25 mouse cellular contexts compared by ENCODE assay signal in the genomic region with DNA sequence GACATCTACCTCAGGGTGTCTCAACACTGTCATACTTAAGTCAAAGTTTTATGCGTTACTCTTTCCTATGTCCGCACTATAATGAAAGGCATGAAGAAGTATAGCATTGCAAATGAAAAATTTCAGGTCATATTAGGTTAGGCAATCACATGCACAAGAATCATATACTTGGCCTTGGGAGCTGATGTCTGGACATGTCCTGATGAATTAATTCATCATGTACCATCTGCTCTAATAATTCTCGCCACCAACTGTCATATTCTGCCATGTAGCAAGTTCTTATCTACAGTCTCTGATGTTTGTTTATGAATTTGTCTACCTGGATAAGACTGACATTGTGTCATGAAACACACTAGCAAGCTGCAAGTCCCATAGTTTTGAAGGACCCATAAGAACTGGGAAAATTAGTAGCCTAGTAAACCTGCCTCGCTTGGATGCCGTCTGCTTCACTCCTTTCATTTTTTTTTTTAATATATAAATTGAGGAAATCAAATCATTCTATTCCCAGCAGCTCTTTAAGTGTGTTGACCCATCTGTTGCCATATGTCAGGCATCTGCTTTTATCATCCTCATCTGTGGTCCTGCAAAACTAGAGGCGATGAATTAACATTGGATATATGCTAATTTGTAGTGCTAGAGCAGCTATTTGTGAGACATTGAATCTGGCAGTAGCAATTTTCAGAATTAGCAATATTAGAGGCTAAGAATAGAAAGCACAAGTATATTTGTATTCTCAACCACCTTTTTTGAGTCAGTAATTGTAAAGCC. TPM values are rescaled to one million over a fixed set of nuclear protein-coding genes. Genes with fewer than 3 reads are reported as not detected.
DNase-seq lines count a peak whose midpoint lies in the region; ATAC-seq and TF ChIP-seq lines count a peak whose summit lies in the region.
"Had no signal": no experiment of that assay in that cellular context is flagged by ENCODE, and none has a peak within 500 bp of the region (broad histone marks: within the 10 kb centered on the region; RNA-seq: fewer than 3 reads in every experiment).

No protein-coding gene starts in this region.

- WGBS in hindbrain, embryonic 14.5 days: 66% methylated on average over 6 of the region's 6 CpGs
- WGBS in hindbrain, embryonic 13.5 days: 69% methylated on average over 6 of the region's 6 CpGs
- WGBS in midbrain, postnatal 0 days: 83% methylated on average over 6 of the region's 6 CpGs
- 92% methylated on average over 6 of the region's 6 CpGs for WGBS in midbrain, embryonic 10.5 days

- no peaks in the 10 kb centered on the region for H3K4me1 ChIP-seq in hindbrain, embryonic 14.5 days (replicated peaks; ENCODE audit: control insufficient read depth, insufficient read depth, low read length)
- peaks cover 3% of the 10 kb centered on the region; the same call in 1 of the 2 replicates for H3K4me1 ChIP-seq in hindbrain, embryonic 13.5 days (replicated peaks)
- no peaks in the 10 kb centered on the region for H3K4me1 ChIP-seq in midbrain, postnatal 0 days (ENCODE audit: insufficient read depth, low read length)
- no peaks in the 10 kb centered on the region for H3K4me1 ChIP-seq in midbrain, embryonic 10.5 days
- H3K4me1 ChIP-seq: heart, embryonic 15.5 days; limb, embryonic 10.5 days; midbrain, embryonic 12.5 days had no signal

- no peak for TF ChIP-seq CTCF in midbrain, postnatal 0 days (IDR thresholded peaks at IDR 0.05)
- TF ChIP-seq CTCF in layer of hippocampus, adult 2 months (conservative IDR thresholded peaks at IDR 0.05): no peak

- no peaks in the 10 kb centered on the region for H3K27me3 ChIP-seq in hindbrain, embryonic 14.5 days (ENCODE audit: control insufficient read depth, insufficient read depth, low read length)
- no peaks in the 10 kb centered on the region for H3K27me3 ChIP-seq in hindbrain, embryonic 13.5 days
- H3K27me3 ChIP-seq in midbrain, postnatal 0 days (ENCODE audit: insufficient read depth, low read length): no peaks in the 10 kb centered on the region
- no peaks in the 10 kb centered on the region for H3K27me3 ChIP-seq in midbrain, embryonic 10.5 days (ENCODE audit: low read depth, poor library complexity, severe bottlenecking)
- H3K27me3 ChIP-seq: CH12.LX; heart, embryonic 15.5 days; midbrain, embryonic 12.5 days had no signal

- ATAC-seq in hindbrain, embryonic 14.5 days (ENCODE audit: low FRiP score): no peak
- ATAC-seq in hindbrain, embryonic 13.5 days (ENCODE audit: low FRiP score): no peak
- ATAC-seq in midbrain, postnatal 0 days (ENCODE audit: low FRiP score): no peak
- ATAC-seq: liver, postnatal 0 days had no signal

- no peak overlapping the region for H3K4me3 ChIP-seq in hindbrain, embryonic 14.5 days (replicated peaks; ENCODE audit: low read length)
- no peak overlapping the region for H3K4me3 ChIP-seq in hindbrain, embryonic 13.5 days
- H3K4me3 ChIP-seq in midbrain, postnatal 0 days (ENCODE audit: low read depth, low read length): no peak overlapping the region
- no peak overlapping the region for H3K4me3 ChIP-seq in midbrain, embryonic 10.5 days
- H3K4me3 ChIP-seq in layer of hippocampus, adult 2 months: no peak overlapping the region
- H3K4me3 ChIP-seq: heart, embryonic 15.5 days; limb, embryonic 10.5 days; midbrain, embryonic 12.5 days had no signal

- no peaks in the 10 kb centered on the region for H3K36me3 ChIP-seq in hindbrain, embryonic 14.5 days (replicated peaks; ENCODE audit: control insufficient read depth, insufficient read depth)
- no peaks in the 10 kb centered on the region for H3K36me3 ChIP-seq in hindbrain, embryonic 13.5 days
- no peaks in the 10 kb centered on the region for H3K36me3 ChIP-seq in midbrain, postnatal 0 days (ENCODE audit: insufficient read depth, low read length)
- no peaks in the 10 kb centered on the region for H3K36me3 ChIP-seq in midbrain, embryonic 10.5 days
- H3K36me3 ChIP-seq: G1E; heart, embryonic 15.5 days; limb, embryonic 10.5 days; midbrain, embryonic 12.5 days had no signal

- H3K9ac ChIP-seq in hindbrain, embryonic 14.5 days: no peak overlapping the region
- H3K9ac ChIP-seq in hindbrain, embryonic 13.5 days: no peak overlapping the region
- no peak overlapping the region for H3K9ac ChIP-seq in midbrain, postnatal 0 days (replicated peaks; ENCODE audit: low read length, poor library complexity, severe bottlenecking)
- H3K9ac ChIP-seq: heart, embryonic 15.5 days; liver, postnatal 0 days; midbrain, embryonic 12.5 days had no signal

- no peak overlapping the region for H3K4me2 ChIP-seq in hindbrain, embryonic 14.5 days (replicated peaks)
- no peak overlapping the region for H3K4me2 ChIP-seq in hindbrain, embryonic 13.5 days
- no peak overlapping the region for H3K4me2 ChIP-seq in midbrain, postnatal 0 days (ENCODE audit: low read depth, low read length, poor library complexity, severe bottlenecking)
- H3K4me2 ChIP-seq: heart, embryonic 15.5 days; midbrain, embryonic 12.5 days had no signal

- DNase-seq in hindbrain, embryonic 14.5 days (ENCODE audit: low spot score): peak; percentile 28
- peak; percentile 43 for DNase-seq in midbrain, postnatal 0 days (ENCODE audit: low spot score)
- DNase-seq in midbrain, embryonic 10.5 days (ENCODE audit: low spot score): no peak
- DNase-seq in layer of hippocampus, adult 2 months (ENCODE audit: low spot score in 2 of 2): peak; percentile 57 to 60
- no peak for DNase-seq in MN1 (ENCODE audit: low spot score)
- no peak for DNase-seq in lung, adult 18-20 months
- DNase-seq: adrenal gland, adult 2 months; B cell, adult 2 months; cerebellum, postnatal 36 days; heart, postnatal 36 days; kidney, adult 2 months; liver; liver, postnatal 0 days; lung, postnatal 10 days; right cerebral cortex, postnatal 25 days; thymus, postnatal 14 days had no signal

- no peak overlapping the region for H3K27ac ChIP-seq in hindbrain, embryonic 14.5 days
- H3K27ac ChIP-seq in hindbrain, embryonic 13.5 days: no peak overlapping the region
- H3K27ac ChIP-seq in midbrain, postnatal 0 days (ENCODE audit: low read depth, low read length): no peak overlapping the region
- H3K27ac ChIP-seq in midbrain, embryonic 10.5 days (replicated peaks): no peak overlapping the region
- peak overlapping the region; percentile 63 for H3K27ac ChIP-seq in layer of hippocampus, adult 2 months
- H3K27ac ChIP-seq: heart, embryonic 15.5 days; kidney, postnatal 0 days; limb, embryonic 10.5 days; midbrain, embryonic 12.5 days had no signal

- H3K9me3 ChIP-seq in hindbrain, embryonic 14.5 days (ENCODE audit: control insufficient read depth, low read length): no peaks in the 10 kb centered on the region
- no peaks in the 10 kb centered on the region for H3K9me3 ChIP-seq in hindbrain, embryonic 13.5 days
- H3K9me3 ChIP-seq in midbrain, postnatal 0 days (ENCODE audit: low read length): no peaks in the 10 kb centered on the region
- H3K9me3 ChIP-seq in midbrain, embryonic 10.5 days (replicated peaks): no peaks in the 10 kb centered on the region
- H3K9me3 ChIP-seq: heart, embryonic 15.5 days; limb, embryonic 10.5 days; midbrain, embryonic 12.5 days had no signal

RNA-seq across cellular contexts. Expression of a gene that starts 15.5 kb away (rescaled TPM):
- polyA plus RNA-seq in hindbrain, embryonic 14.5 days (2014; fragmentation: Nextera tagmentation; extraction: Ambion mirVana): 11.4 and 12.3 TPM in 2 replicates
- polyA plus RNA-seq in hindbrain, embryonic 13.5 days (2015; fragmentation: Nextera tagmentation; extraction: Ambion mirVana): 8.6 and 8.8 TPM in 2 replicates
- 12.7 and 14.5 TPM in 2 replicates for total RNA-seq in midbrain, postnatal 0 days (2014; rRNA removed)
- polyA plus RNA-seq in midbrain, postnatal 0 days (2015; fragmentation: Nextera tagmentation; extraction: Ambion mirVana): 8.1 and 8.9 TPM in 2 replicates
- 2.4 and 3.0 TPM in 2 replicates for polyA plus RNA-seq in midbrain, embryonic 10.5 days (2016; fragmentation: Nextera tagmentation; extraction: Ambion mirVana)
- total RNA-seq in layer of hippocampus, adult 2 months (2021): 10 to 100 TPM; 31.1 to 34.2 TPM
- total RNA-seq: CH12.LX; megakaryocyte progenitor cell, adult 5-6 weeks; monocyte, adult 5-6 weeks had no signal
- polyA plus RNA-seq: G1E had no signal

Comparison
In these comparisons a context has a peak if more than half of its experiments do, and no peak if none do; other contexts are left out.
1. DNase-seq: peak in hindbrain, embryonic 14.5 days (single experiment), midbrain, postnatal 0 days (single experiment) and layer of hippocampus, adult 2 months (2 of 2); none in midbrain, embryonic 10.5 days (single experiment), MN1 (single experiment) and lung, adult 18-20 months (0 of 2).